Mouse (Mus musculus) megakaryocyte, embryonic 14.5 days (primary cell): ENCODE measurements around the gene Cd99l2. TPM values are rescaled to one million over a fixed set of nuclear protein-coding genes. Genes with fewer than 3 reads are reported as not detected.

Experiments used
- H3K27me3 ChIP-seq: replicated peaks from 2 replicates; pipeline ENCODE3; 2012; ENCODE audit warnings: inconsistent platforms
- H3K36me3 ChIP-seq: replicated peaks from 2 replicates; pipeline ENCODE3; 2012; ENCODE audit warnings: low read length, inconsistent platforms, mixed read lengths
- H3K4me1 ChIP-seq: 2 replicates; pipeline ENCODE4 v1.6.1; 2012; ENCODE audit warnings: inconsistent platforms
- H3K4me3 ChIP-seq: replicated peaks from 2 replicates; pipeline ENCODE3; 2012; ENCODE audit warnings: moderate library complexity, mild to moderate bottlenecking, inconsistent platforms
- H3K9me3 ChIP-seq: 2 replicates; pipeline ENCODE4 v1.6.1; 2012; ENCODE audit warnings: inconsistent platforms
- FLI1 ChIP-seq: IDR thresholded peaks from 2 replicates; pipeline ENCODE4 v1.6.1; 2012; ENCODE audit warnings: low read length, inconsistent platforms, mixed read lengths
- GATA1 ChIP-seq: IDR thresholded peaks from 3 replicates; pipeline ENCODE4 v1.6.1; 2012; ENCODE audit warnings: mixed read lengths, low read length, inconsistent platforms, borderline replicate concordance
- polyA plus RNA-seq: library from polyadenylated mRNA; stranded (reverse); fragments of >175 nt; gene quantifications from 2 replicates; pipeline ENCODE4 v1.2.3, GENCODE M21; 2012; ENCODE audit warnings: low replicate concordance; ENCODE audit not compliant: insufficient read depth

The Cd99l2 gene
- polyA plus RNA-seq, 1 experiment, result 2.2 TPM

GRCm38 (mm10) chrX:71468639-71469295 is 23.9 kb downstream of the Cd99l2 start:
- no peak for TF ChIP-seq GATA1
- TF ChIP-seq FLI1, result no peak

GRCm38 (mm10) chrX:71467491-71467890 is 25.2 kb downstream of the Cd99l2 start:
- peaks cover 27% of the 10 kb centered on the region for H3K4me1 ChIP-seq
- H3K9me3 ChIP-seq, result no peaks in the 10 kb centered on the region
- H3K27me3 ChIP-seq, result peaks cover 7% of the 10 kb centered on the region
- peaks cover 2% of the 10 kb centered on the region for H3K36me3 ChIP-seq
- H3K4me3 ChIP-seq, result no peak overlapping the region
- TF ChIP-seq FLI1 (no peak), GATA1 (no peak)

More at GRCm38 (mm10) chrX:71468639-71469295, 23.9 kb downstream of the Cd99l2 start:
- Histone ChIP-seq H3K9me3 (no peaks in the 10 kb centered on the region), H3K4me3 (peak overlapping the region; percentile 10), H3K27me3 (peaks cover 5% of the 10 kb centered on the region), H3K36me3 (peaks cover 8% of the 10 kb centered on the region), H3K4me1 (peaks cover 27% of the 10 kb centered on the region)

- Histone ChIP-seq H3K4me1 (peaks cover 27% of the 10 kb centered on the region), H3K36me3 (peaks cover 2% of the 10 kb centered on the region), H3K4me3 (no peak overlapping the region), H3K27me3 (peaks cover 9% of the 10 kb centered on the region), H3K9me3 (no peaks in the 10 kb centered on the region)
- no peak for TF ChIP-seq GATA1
- no peak for TF ChIP-seq FLI1
Measured at GRCm38 (mm10) chrX:71465417-71465816, 27.2 kb downstream of the Cd99l2 start.

GRCm38 (mm10) chrX:71464138-71464826 is 28.4 kb downstream of the Cd99l2 start:
- Histone ChIP-seq H3K4me3 (no peak overlapping the region), H3K4me1 (peaks cover 24% of the 10 kb centered on the region), H3K36me3 (no peaks in the 10 kb centered on the region), H3K27me3 (peaks cover 11% of the 10 kb centered on the region), H3K9me3 (no peaks in the 10 kb centered on the region)
- TF ChIP-seq GATA1 (no peak), FLI1 (no peak)

- Histone ChIP-seq H3K4me1 (no peaks in the 10 kb centered on the region; the same call in 1 of the 2 replicates), H3K9me3 (no peaks in the 10 kb centered on the region), H3K27me3 (peaks cover 13% of the 10 kb centered on the region), H3K4me3 (no peak overlapping the region), H3K36me3 (no peaks in the 10 kb centered on the region)
- TF ChIP-seq GATA1 (no peak), FLI1 (no peak)
Measured at GRCm38 (mm10) chrX:71456078-71456737, 36.4 kb downstream of the Cd99l2 start.

- H3K36me3 ChIP-seq, result peaks cover 20% of the 10 kb centered on the region
Measured at GRCm38 (mm10) chrX:71442916-71443315, 49.7 kb downstream of the Cd99l2 start.

GRCm38 (mm10) chrX:71439473-71439872 is 53.2 kb downstream of the Cd99l2 start:
- no peak for TF ChIP-seq GATA1
- TF ChIP-seq FLI1, result no peak
- Histone ChIP-seq H3K4me1 (peaks cover 18% of the 10 kb centered on the region), H3K4me3 (no peak overlapping the region), H3K9me3 (no peaks in the 10 kb centered on the region), H3K36me3 (peaks cover 26% of the 10 kb centered on the region), H3K27me3 (peaks cover 3% of the 10 kb centered on the region)

More at GRCm38 (mm10) chrX:71442916-71443315, 49.7 kb downstream of the Cd99l2 start:
- Histone ChIP-seq H3K4me3 (no peak overlapping the region), H3K4me1 (peaks cover 24% of the 10 kb centered on the region), H3K27me3 (no peaks in the 10 kb centered on the region), H3K9me3 (no peaks in the 10 kb centered on the region)
- no peak for TF ChIP-seq GATA1
- TF ChIP-seq FLI1, result no peak

- TF ChIP-seq GATA1, result no peak
- TF ChIP-seq FLI1, result no peak
- Histone ChIP-seq H3K36me3 (peaks cover 26% of the 10 kb centered on the region), H3K9me3 (no peaks in the 10 kb centered on the region)
Measured at GRCm38 (mm10) chrX:71435542-71435941, 57.1 kb downstream of the Cd99l2 start.

GRCm38 (mm10) chrX:71434860-71435259 is 57.8 kb downstream of the Cd99l2 start:
- Histone ChIP-seq H3K36me3 (peaks cover 23% of the 10 kb centered on the region), H3K9me3 (no peaks in the 10 kb centered on the region), H3K4me3 (no peak overlapping the region), H3K27me3 (peaks cover 5% of the 10 kb centered on the region), H3K4me1 (peaks cover 3% of the 10 kb centered on the region; the same call in 1 of the 2 replicates)
- TF ChIP-seq GATA1, result no peak
- no peak for TF ChIP-seq FLI1

More at GRCm38 (mm10) chrX:71435542-71435941, 57.1 kb downstream of the Cd99l2 start:
- Histone ChIP-seq H3K4me3 (no peak overlapping the region), H3K4me1 (peaks cover 3% of the 10 kb centered on the region; the same call in 1 of the 2 replicates), H3K27me3 (peaks cover 5% of the 10 kb centered on the region)
